Mouse (Mus musculus) CH12.LX (cell line): Measurements from ENCODE around the gene Slit2. TPM values are rescaled to one million over a fixed set of nuclear protein-coding genes. Genes with fewer than 3 reads are reported as not detected.

Experiments used
- DNase-seq: peaks from one replicate; pipeline ENCODE4 v3.0.0-alpha.2; 2013; ENCODE audit errors: extremely low read depth
- H3K27ac ChIP-seq: 2 replicates; pipeline ENCODE4 v1.5.1; 2012; ENCODE audit warnings: low read depth, mild to moderate bottlenecking, control low read depth, moderate library complexity; ENCODE audit not compliant: insufficient read depth
- H3K27me3 ChIP-seq: replicated peaks from 2 replicates; pipeline ENCODE3; 2012; ENCODE audit warnings: inconsistent platforms
- H3K36me3 ChIP-seq, 2 experiments: replicated peaks in 1 of 2; 2 replicates each; pipeline versions ENCODE3 to v1.6.1; 2012; ENCODE audit warnings: inconsistent platforms in 1 of 2, low read length in 1 of 2, mild to moderate bottlenecking in 1 of 2, mixed read lengths in 1 of 2, moderate library complexity in 1 of 2; ENCODE audit not compliant: control insufficient read depth in 1 of 2, insufficient read depth in 1 of 2
- H3K4me1 ChIP-seq, 2 experiments: 2 replicates each; pipeline ENCODE4 v1.6.1; 2012; ENCODE audit warnings: inconsistent platforms in 1 of 2, moderate library complexity in 1 of 2; ENCODE audit not compliant: insufficient read depth in 2 of 2, control insufficient read depth in 1 of 2
- H3K4me2 ChIP-seq: 2 replicates; pipeline ENCODE4 v1.6.1; 2012; ENCODE audit warnings: low read depth, mild to moderate bottlenecking, control low read depth; ENCODE audit not compliant: poor library complexity, insufficient read depth, severe bottlenecking
- H3K4me3 ChIP-seq, 3 experiments: fragments of 150-350 bp in 1 of 3; sonication (generic) in 1 of 3; replicated peaks in 1 of 3; 2 replicates each; pipeline versions ENCODE3 to v1.5.1; 2011 to 2012; ENCODE audit warnings: low read depth in 2 of 3, low read length in 2 of 3, mild to moderate bottlenecking in 2 of 3, moderate library complexity in 2 of 3, control low read depth in 1 of 3, improper control_type of control experiment in 1 of 3, inconsistent platforms in 1 of 3, mixed read lengths in 1 of 3; ENCODE audit not compliant: poor library complexity in 1 of 3
- H3K79me2 ChIP-seq: replicated peaks from 2 replicates; pipeline ENCODE4 v1.6.1; 2012; ENCODE audit warnings: mild to moderate bottlenecking, moderate library complexity; ENCODE audit not compliant: control insufficient read depth, poor library complexity, insufficient read depth, severe bottlenecking; ENCODE audit errors: extremely low read depth
- H3K9ac ChIP-seq: 2 replicates; pipeline ENCODE4 v1.6.1; 2012; ENCODE audit warnings: low read depth, mild to moderate bottlenecking, control low read depth, moderate library complexity; ENCODE audit not compliant: insufficient read depth
- H3K9me3 ChIP-seq: replicated peaks from 2 replicates; pipeline ENCODE3; 2012; ENCODE audit warnings: low read length, inconsistent platforms, mixed read lengths
- CTCF ChIP-seq, 2 experiments: IDR thresholded peaks in 1 of 2; conservative IDR thresholded peaks in 1 of 2; 2 replicates each; pipeline ENCODE4 v1.5.1; 2011 to 2012; ENCODE audit warnings: low read depth in 2 of 2, low read length in 2 of 2, improper control_type of control experiment in 1 of 2, inconsistent platforms in 1 of 2, mild to moderate bottlenecking in 1 of 2, moderate library complexity in 1 of 2
- ELF1 ChIP-seq: IDR thresholded peaks from 2 replicates; pipeline ENCODE4 v1.6.1; 2014; ENCODE audit warnings: low read depth, mild to moderate bottlenecking, inconsistent platforms, low read length, improper control_type of control experiment
- EP300 ChIP-seq: IDR thresholded peaks from 2 replicates; pipeline ENCODE4 v1.6.1; 2011; ENCODE audit warnings: low read length, improper control_type of control experiment
- GABPA ChIP-seq: IDR thresholded peaks from 2 replicates; pipeline ENCODE4 v1.6.1; 2012; ENCODE audit warnings: low read depth, low read length, improper control_type of control experiment, inconsistent platforms; ENCODE audit not compliant: insufficient replicate concordance
- HCFC1 ChIP-seq: IDR thresholded peaks from 2 replicates; pipeline ENCODE4 v1.6.1; 2012; ENCODE audit warnings: low read depth, mild to moderate bottlenecking, inconsistent platforms, low read length, improper control_type of control experiment
- IRF4 ChIP-seq: IDR thresholded peaks from 2 replicates; pipeline ENCODE4 v1.6.1; 2014; ENCODE audit warnings: low read depth, mild to moderate bottlenecking, inconsistent platforms, low read length, improper control_type of control experiment
- JUN ChIP-seq: IDR thresholded peaks from 2 replicates; pipeline ENCODE4 v1.6.1; 2011; ENCODE audit warnings: low read depth, mild to moderate bottlenecking, low read length, improper control_type of control experiment, moderate library complexity; ENCODE audit not compliant: insufficient read depth
- JUND ChIP-seq: conservative IDR thresholded peaks from 2 replicates; pipeline ENCODE4 v1.6.1; 2011; ENCODE audit warnings: low read depth, low read length, improper control_type of control experiment
- KAT2A ChIP-seq: IDR thresholded peaks from 2 replicates; pipeline ENCODE4 v1.6.1; 2012; ENCODE audit warnings: low read length, improper control_type of control experiment, inconsistent platforms; ENCODE audit not compliant: insufficient replicate concordance
- MAX ChIP-seq: IDR thresholded peaks from 2 replicates; pipeline ENCODE4 v1.6.1; 2011; ENCODE audit warnings: low read length, improper control_type of control experiment
- MAZ ChIP-seq: IDR thresholded peaks from 2 replicates; pipeline ENCODE4 v1.6.1; 2012; ENCODE audit warnings: low read depth, mild to moderate bottlenecking, inconsistent platforms, low read length, improper control_type of control experiment, moderate library complexity
- MEF2A ChIP-seq: IDR thresholded peaks from 2 replicates; pipeline ENCODE4 v1.6.1; 2014; ENCODE audit warnings: low read depth, mild to moderate bottlenecking, inconsistent platforms, low read length, improper control_type of control experiment, borderline replicate concordance
- MYC ChIP-seq: IDR thresholded peaks from 2 replicates; pipeline ENCODE4 v1.6.1; 2011; ENCODE audit warnings: low read depth, mild to moderate bottlenecking, improper control_type of control experiment, low read length
- NELFE ChIP-seq: IDR thresholded peaks from 2 replicates; pipeline ENCODE4 v1.6.1; 2011; ENCODE audit warnings: low read depth, low read length, improper control_type of control experiment
- PAX5 ChIP-seq: IDR thresholded peaks from 2 replicates; pipeline ENCODE4 v1.6.1; 2012; ENCODE audit warnings: low read length, inconsistent platforms, mixed read lengths
- POLR2AphosphoS2 ChIP-seq: IDR thresholded peaks from 2 replicates; pipeline ENCODE4 v1.6.1; 2011; ENCODE audit warnings: low read depth, low read length, improper control_type of control experiment
- RAD21 ChIP-seq: IDR thresholded peaks from 2 replicates; pipeline ENCODE4 v1.6.1; 2011; ENCODE audit warnings: low read depth, mild to moderate bottlenecking, low read length, improper control_type of control experiment, moderate library complexity
- SIN3A ChIP-seq: IDR thresholded peaks from 2 replicates; pipeline ENCODE4 v1.6.1; 2012; ENCODE audit warnings: low read length, improper control_type of control experiment, inconsistent platforms
- TBP ChIP-seq: conservative IDR thresholded peaks from 2 replicates; pipeline ENCODE4 v1.6.1; 2011; ENCODE audit warnings: low read depth, low read length, improper control_type of control experiment
- TCF12 ChIP-seq: IDR thresholded peaks from 2 replicates; pipeline ENCODE4 v1.6.1; 2014; ENCODE audit warnings: low read depth, mild to moderate bottlenecking, inconsistent platforms, low read length, improper control_type of control experiment
- UBTF ChIP-seq: IDR thresholded peaks from 2 replicates; pipeline ENCODE4 v1.6.1; 2012; ENCODE audit warnings: low read depth, mild to moderate bottlenecking, inconsistent platforms, low read length, improper control_type of control experiment, moderate library complexity
- USF2 ChIP-seq: conservative IDR thresholded peaks from 2 replicates; pipeline ENCODE4 v1.6.1; 2011; ENCODE audit warnings: low read depth, low read length, improper control_type of control experiment
- ZKSCAN1 ChIP-seq: IDR thresholded peaks from 2 replicates; pipeline ENCODE4 v1.6.1; 2012; ENCODE audit warnings: low read depth, inconsistent platforms, low read length, improper control_type of control experiment, borderline replicate concordance
- dilution Hi-C: fragments of 300-500 bp; cut with MboI; formaldehyde crosslinking; loops from 2 replicates; pipeline ENCODE4 v1.14.3; 2020; ENCODE audit warnings: low sequenced_read_pairs; ENCODE audit not compliant: extremely low pct_unique_long_range_greater_than_20kb, extremely low pct_ligation_motif_present
- in situ Hi-C: fragments of 300-500 bp; cut with MboI; formaldehyde crosslinking; loops from 3 replicates; pipeline ENCODE4 v1.14.3; 2019; ENCODE audit warnings: low sequenced_read_pairs, low pct_ligation_motif_present, low pct_unique_long_range_greater_than_20kb, mixed read lengths
- polyA plus RNA-seq: library from polyadenylated mRNA; unstranded; fragments of >175 nt; gene quantifications from 2 replicates; pipeline ENCODE4 v1.2.1, GENCODE M21; 2012; ENCODE audit warnings: low read depth; ENCODE audit not compliant: insufficient read length
- total RNA-seq, 2 experiments: library from RNA; depleted of rRNA; stranded (reverse); fragments of 300-350 nt in 1 of 2; fragments of >200 nt in 1 of 2; gene quantifications; 2 replicates each; pipeline ENCODE4 v1.2.3; 2012 to 2014

Slit2 gene
- total and polyA plus RNA-seq, 3 experiments: 0.04 to 0.20 (median 0.17) TPM

GRCm38 (mm10) chr5:47980459-47980858, 2.5 kb upstream of the Slit2 start:
- Histone ChIP-seq H3K4me1 (no peaks in the 10 kb centered on the region), H3K9ac (no peak overlapping the region), H3K4me2 (no peak overlapping the region), H3K27me3 (no peaks in the 10 kb centered on the region), H3K79me2 (no peaks in the 10 kb centered on the region), H3K27ac (no peak overlapping the region), H3K9me3 (peaks cover 45% of the 10 kb centered on the region), H3K36me3 (no peaks in the 10 kb centered on the region)
- in situ Hi-C loops: no loop called here
- no peak for DNase-seq
- TF ChIP-seq JUN (no peak), TCF12 (no peak), GABPA (no peak), UBTF (no peak), ZKSCAN1 (no peak), USF2 (no peak), SIN3A (no peak), TBP (no peak), IRF4 (no peak), ELF1 (no peak), MEF2A (no peak), PAX5 (no peak), POLR2AphosphoS2 (no peak), EP300 (no peak), KAT2A (no peak), JUND (no peak)
- TF ChIP-seq, all 38 proteins: peak for 0
- dilution Hi-C loops: no loop called here
- no peak overlapping the region for H3K4me3 ChIP-seq

GRCm38 (mm10) chr5:47981951-47982350, 987 bp upstream of the Slit2 start:
- H3K4me3 ChIP-seq: no peak overlapping the region
- dilution Hi-C loops: no loop called here

More at GRCm38 (mm10) chr5:47981951-47982350, 987 bp upstream of the Slit2 start:
- H3K9ac ChIP-seq: no peak overlapping the region
- no peaks in the 10 kb centered on the region for H3K79me2 ChIP-seq
- no peak for DNase-seq
- no peaks in the 10 kb centered on the region for H3K4me1 ChIP-seq
- no peaks in the 10 kb centered on the region for H3K36me3 ChIP-seq
- H3K4me2 ChIP-seq: no peak overlapping the region
- peaks cover 49% of the 10 kb centered on the region for H3K9me3 ChIP-seq
- TF ChIP-seq UBTF: no peak
- TF ChIP-seq HCFC1: no peak
- TF ChIP-seq MAX: no peak
- no peak for TF ChIP-seq CTCF (conservative IDR thresholded peaks at IDR 0.05 in 1 of 2, IDR thresholded peaks at IDR 0.05 in 1 of 2; ENCODE audit: low read depth in 2 of 2, low read length in 2 of 2)
- TF ChIP-seq NELFE: no peak
- TF ChIP-seq MYC: no peak
- TF ChIP-seq RAD21: no peak
- no peak for TF ChIP-seq MAZ
- no peak for TF ChIP-seq POLR2AphosphoS2
- no peak for TF ChIP-seq KAT2A
- TF ChIP-seq MEF2A: no peak
- no peak for TF ChIP-seq GABPA
- TF ChIP-seq PAX5: no peak
- no peak overlapping the region for H3K27ac ChIP-seq
- in situ Hi-C loops: no loop called here
- H3K27me3 ChIP-seq: no peaks in the 10 kb centered on the region
